Mouse (Mus musculus): ENCODE data around the gene Gm13696. TPM values are rescaled to one million over a fixed set of nuclear protein-coding genes. Genes with fewer than 3 reads are reported as not detected.

The Gm13696 gene
- polyA plus RNA-seq, 1 experiment from 2014 or later: not detected

Other genes with a start within 250 kb of the Gm13696 start
- 101 and 105 TPM in 2 replicates for gene Itgav, start 248.7 kb upstream of the Gm13696 start, polyA plus RNA-seq (2015; fragmentation: Nextera tagmentation; extraction: Ambion mirVana)
- gene Fam171b, start 160.5 kb upstream of the Gm13696 start, polyA plus RNA-seq (2015; fragmentation: Nextera tagmentation; extraction: Ambion mirVana): 5.4 and 6.4 TPM in 2 replicates
- not detected in 2 replicates for gene Zswim2, start 31.9 kb upstream of the Gm13696 start, polyA plus RNA-seq (2015; fragmentation: Nextera tagmentation; extraction: Ambion mirVana)
- not detected in 2 replicates for gene Gm13698, start 17.4 kb upstream of the Gm13696 start, polyA plus RNA-seq (2015; fragmentation: Nextera tagmentation; extraction: Ambion mirVana)
- gene Gm13693, start 11.6 kb upstream of the Gm13696 start, polyA plus RNA-seq (2015; fragmentation: Nextera tagmentation; extraction: Ambion mirVana): not detected in 2 replicates
- not detected in 2 replicates for gene Gm13695, start 5.8 kb upstream of the Gm13696 start, polyA plus RNA-seq (2015; fragmentation: Nextera tagmentation; extraction: Ambion mirVana)
- gene Gm13694, start 5.8 kb downstream of the Gm13696 start, polyA plus RNA-seq (2015; fragmentation: Nextera tagmentation; extraction: Ambion mirVana): not detected in 2 replicates
- not detected in 2 replicates for gene Gm13697, start 11.6 kb downstream of the Gm13696 start, polyA plus RNA-seq (2015; fragmentation: Nextera tagmentation; extraction: Ambion mirVana)
- not detected in 2 replicates for gene Gm13691, start 17.4 kb downstream of the Gm13696 start, polyA plus RNA-seq (2015; fragmentation: Nextera tagmentation; extraction: Ambion mirVana)